Mouse (Mus musculus): ENCODE measurements at regions not wholly inside any gene's neighbourhood (a gene's known extent, or its start where the extent isn't known, plus 50 kb on each side); places are given as distances from the start of the nearest gene placed in this dataset.

DNA sequence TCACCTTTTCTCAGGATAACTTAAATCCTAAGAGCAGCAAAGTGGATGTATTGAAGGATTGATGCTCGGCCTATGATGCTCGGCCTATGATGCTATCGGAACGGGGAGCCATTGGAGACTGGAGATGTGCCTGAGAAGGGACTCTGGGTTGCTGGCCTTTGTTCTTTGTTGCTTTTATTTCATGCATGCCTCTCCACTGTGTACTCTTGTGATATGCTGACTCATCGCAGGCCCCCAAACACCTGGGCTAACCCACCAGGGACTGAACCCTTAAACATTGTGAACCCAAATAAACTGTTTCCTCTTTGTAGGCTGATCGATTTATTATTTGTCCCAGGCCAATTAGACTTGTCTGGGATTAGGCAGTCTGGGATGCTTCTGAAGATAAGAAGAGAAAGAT lies 61.9 kb downstream of the Pdcl3 start:
- Histone ChIP-seq H3K27ac (ENCODE audit: insufficient read depth, low read depth) (no peak overlapping the region), H3K79me2 (replicated peaks; ENCODE audit: control insufficient read depth, extremely low read depth, insufficient read depth, poor library complexity, severe bottlenecking) (no peaks in the 10 kb centered on the region), H3K4me1 (ENCODE audit: control insufficient read depth in 1 of 2, insufficient read depth in 2 of 2) (peaks cover 0 to 11% of the 10 kb centered on the region in 2 experiments; a peak in 2 of 4 replicates), H3K36me3 (replicated peaks in 1 of 2; ENCODE audit: control insufficient read depth in 1 of 2, insufficient read depth in 1 of 2, low read length in 1 of 2) (no peaks in the 10 kb centered on the region), H3K9me3 (replicated peaks; ENCODE audit: low read length) (peaks cover 15% of the 10 kb centered on the region), H3K4me3 (replicated peaks in 1 of 3; ENCODE audit: low read depth in 2 of 3, low read length in 2 of 3, poor library complexity in 1 of 3) (no peak overlapping the region), H3K4me2 (ENCODE audit: insufficient read depth, low read depth, poor library complexity, severe bottlenecking) (no peak overlapping the region), H3K27me3 (replicated peaks) (no peaks in the 10 kb centered on the region), H3K9ac (ENCODE audit: insufficient read depth, low read depth) (no peak overlapping the region)
- TF ChIP-seq ZMIZ1 (IDR thresholded peaks at IDR 0.05; ENCODE audit: low read depth, low read length) (no peak), USF2 (conservative IDR thresholded peaks at IDR 0.05; ENCODE audit: low read depth, low read length) (no peak), RAD21 (IDR thresholded peaks at IDR 0.05; ENCODE audit: low read depth, low read length) (no peak), PAX5 (IDR thresholded peaks at IDR 0.05; ENCODE audit: low read length) (no peak)
- dilution Hi-C loops (cut with MboI; ENCODE audit: extremely low pct_ligation_motif_present, extremely low pct_unique_long_range_greater_than_20kb, low sequenced_read_pairs) (no loop called here), in situ Hi-C loops (cut with MboI; ENCODE audit: low pct_ligation_motif_present, low pct_unique_long_range_greater_than_20kb, low sequenced_read_pairs) (loop anchor here (10.0 kb wide), 1 partner anchor 47 kb away; no protein-coding TSS in a partner anchor)
- DNase-seq (ENCODE audit: extremely low read depth), result no peak

DNA sequence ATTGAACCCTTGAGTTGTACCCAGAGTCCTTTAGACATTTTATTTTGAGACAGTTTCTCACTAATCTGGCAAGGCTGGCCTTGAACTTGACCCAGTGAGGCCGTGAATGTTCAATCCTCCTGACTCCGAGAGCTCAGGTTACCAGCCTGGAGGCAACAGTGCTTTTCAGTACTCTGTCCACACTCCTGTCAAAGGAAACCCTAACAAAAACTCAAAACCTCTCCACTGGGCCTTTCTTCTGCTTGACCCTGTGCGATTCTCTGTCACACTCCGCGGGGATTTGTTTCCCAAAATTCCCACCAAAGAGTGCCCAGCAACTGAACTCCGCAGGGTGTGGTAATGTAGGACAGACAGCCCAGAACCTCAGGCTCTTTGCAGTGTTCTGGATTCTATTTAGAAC lies 71.9 kb downstream of the Pdcl3 start:
- H3K4me1 ChIP-seq (ENCODE audit: control insufficient read depth in 1 of 2, insufficient read depth in 2 of 2), result peaks cover 0 to 3% of the 10 kb centered on the region in 2 experiments; a peak in 1 of 4 replicates
- in situ Hi-C loops (cut with MboI; ENCODE audit: low pct_ligation_motif_present, low pct_unique_long_range_greater_than_20kb, low sequenced_read_pairs) (no loop called here), dilution Hi-C loops (cut with MboI; ENCODE audit: extremely low pct_ligation_motif_present, extremely low pct_unique_long_range_greater_than_20kb, low sequenced_read_pairs) (no loop called here)
- no peaks in the 10 kb centered on the region for H3K36me3 ChIP-seq (replicated peaks in 1 of 2; ENCODE audit: control insufficient read depth in 1 of 2, insufficient read depth in 1 of 2, low read length in 1 of 2)
- no peak for DNase-seq (ENCODE audit: extremely low read depth)
- no peak overlapping the region for H3K4me2 ChIP-seq (ENCODE audit: insufficient read depth, low read depth, poor library complexity, severe bottlenecking)
- H3K79me2 ChIP-seq (replicated peaks; ENCODE audit: control insufficient read depth, extremely low read depth, insufficient read depth, poor library complexity, severe bottlenecking), result no peaks in the 10 kb centered on the region
- H3K4me3 ChIP-seq (replicated peaks in 1 of 3; ENCODE audit: low read depth in 2 of 3, low read length in 2 of 3, poor library complexity in 1 of 3), result no peak overlapping the region
- H3K9ac ChIP-seq (ENCODE audit: insufficient read depth, low read depth), result no peak overlapping the region
- no peak overlapping the region for H3K27ac ChIP-seq (ENCODE audit: insufficient read depth, low read depth)
- TF ChIP-seq JUN (IDR thresholded peaks at IDR 0.05; ENCODE audit: insufficient read depth, low read depth, low read length) (no peak), ELF1 (IDR thresholded peaks at IDR 0.05; ENCODE audit: low read depth, low read length) (no peak), EP300 (IDR thresholded peaks at IDR 0.05; ENCODE audit: low read length) (no peak), CTCF (conservative IDR thresholded peaks at IDR 0.05 in 1 of 2, IDR thresholded peaks at IDR 0.05 in 1 of 2; ENCODE audit: low read depth in 2 of 2, low read length in 2 of 2) (no peak), JUND (conservative IDR thresholded peaks at IDR 0.05; ENCODE audit: low read depth, low read length) (no peak), GABPA (IDR thresholded peaks at IDR 0.05; ENCODE audit: insufficient replicate concordance, low read depth, low read length) (no peak), RCOR1 (conservative IDR thresholded peaks at IDR 0.05; ENCODE audit: low read depth, low read length) (no peak), USF1 (IDR thresholded peaks at IDR 0.05; ENCODE audit: low read depth, low read length) (no peak), BHLHE40 (IDR thresholded peaks at IDR 0.05; ENCODE audit: low read depth, low read length) (no peak), MAZ (IDR thresholded peaks at IDR 0.05; ENCODE audit: low read depth, low read length) (no peak), POLR2A (IDR thresholded peaks at IDR 0.05; ENCODE audit: low read depth, low read length) (no peak), ZKSCAN1 (IDR thresholded peaks at IDR 0.05; ENCODE audit: borderline replicate concordance, low read depth, low read length) (no peak), MAFK (IDR thresholded peaks at IDR 0.05; ENCODE audit: insufficient replicate concordance, low read length) (no peak), NELFE (IDR thresholded peaks at IDR 0.05; ENCODE audit: low read depth, low read length) (no peak), MXI1 (IDR thresholded peaks at IDR 0.05; ENCODE audit: low read depth, low read length) (no peak), RAD21 (IDR thresholded peaks at IDR 0.05; ENCODE audit: low read depth, low read length) (no peak)
- peaks cover 7% of the 10 kb centered on the region for H3K9me3 ChIP-seq (replicated peaks; ENCODE audit: low read length)
- H3K27me3 ChIP-seq (replicated peaks), result no peaks in the 10 kb centered on the region
